Mouse (Mus musculus) embryonic facial prominence, embryonic 11.5 days (tissue): ENCODE results near the gene Dstyk. TPM values are rescaled to one million over a fixed set of nuclear protein-coding genes. Genes with fewer than 3 reads are reported as not detected.

Source experiments
- ATAC-seq: fragments of 200-750 bp; cut with Nextera tagmentation; replicated peaks from 2 replicates; pipeline ENCODE4 v1.8.0; 2017; ENCODE audit warnings: low read depth; ENCODE audit not compliant: insufficient number of reproducible peaks, low FRiP score, low TSS enrichment
- DNase-seq: peaks from one replicate; pipeline ENCODE4 v3.0.0-alpha.2; 2015; ENCODE audit warnings: low spot score
- H3K27ac ChIP-seq: fragments of 300-500 bp; sonication (generic); replicated peaks from 2 replicates; pipeline ENCODE4 v1.5.1; 2014; ENCODE audit warnings: mild to moderate bottlenecking, low read depth, low read length, control low read depth
- H3K27me3 ChIP-seq: fragments of 300-500 bp; sonication (generic); 2 replicates; pipeline ENCODE4 v1.6.1; 2014; ENCODE audit warnings: mild to moderate bottlenecking, low read length, moderate library complexity, mixed read lengths; ENCODE audit not compliant: control insufficient read depth, insufficient read depth
- H3K36me3 ChIP-seq: fragments of 300-500 bp; sonication (generic); replicated peaks from 2 replicates; pipeline ENCODE4 v1.6.1; 2014; ENCODE audit warnings: low read depth, mild to moderate bottlenecking, low read length, moderate library complexity, mixed read lengths; ENCODE audit not compliant: control insufficient read depth, insufficient read depth
- H3K4me1 ChIP-seq: fragments of 300-500 bp; sonication (generic); 2 replicates; pipeline ENCODE4 v1.6.1; 2014; ENCODE audit warnings: low read length, mixed read lengths; ENCODE audit not compliant: control insufficient read depth, insufficient read depth
- H3K4me2 ChIP-seq: fragments of 300-500 bp; sonication (generic); 2 replicates; pipeline ENCODE4 v1.6.1; 2014; ENCODE audit warnings: low read depth, mild to moderate bottlenecking, control low read depth, low read length, moderate library complexity
- H3K4me3 ChIP-seq: fragments of 300-500 bp; sonication (generic); 2 replicates; pipeline ENCODE4 v1.5.1; 2014; ENCODE audit warnings: low read depth, low read length, control low read depth
- H3K9ac ChIP-seq: fragments of 300-500 bp; sonication (generic); replicated peaks from 2 replicates; pipeline ENCODE4 v1.6.1; 2014; ENCODE audit warnings: mild to moderate bottlenecking, control low read depth, low read length
- H3K9me3 ChIP-seq: fragments of 300-500 bp; sonication (generic); replicated peaks from 2 replicates; pipeline ENCODE4 v1.6.1; 2016; ENCODE audit warnings: mild to moderate bottlenecking, low read length, inconsistent platforms, mixed read lengths; ENCODE audit not compliant: control insufficient read depth
- WGBS: fragments of 180-500 bp; shearing (Covaris S2); extraction: QIAGEN DNeasy Blood & Tissue Kit; methylation state at CpG from one replicate; pipeline ENCODE4 v1.1.7; 2014; 5-methylcytosine and 5-hydroxymethylcytosine counted together
- polyA plus RNA-seq: library from polyadenylated mRNA; unstranded; fragments of >200 nt; fragmentation: Nextera tagmentation; extraction: Ambion mirVana; gene quantifications from 2 replicates; pipeline ENCODE4 v1.2.1, GENCODE M21; 2014

The Dstyk gene
- polyA plus RNA-seq, 1 experiment from 2014 or later = 11.9 TPM

GRCm38 (mm10) chr1:132433349-132433748 is 16.0 kb downstream of the Dstyk start:
- Histone ChIP-seq H3K4me3 (no peak overlapping the region), H3K36me3 (no peaks in the 10 kb centered on the region; the same call in 1 of the 2 replicates), H3K27me3 (no peaks in the 10 kb centered on the region), H3K27ac (no peak overlapping the region), H3K9me3 (no peaks in the 10 kb centered on the region), H3K9ac (no peak overlapping the region), H3K4me2 (no peak overlapping the region), H3K4me1 (no peaks in the 10 kb centered on the region)
- WGBS = 79% methylated on average over 5 of the region's 5 CpGs
- no peak for DNase-seq
- no peak for ATAC-seq

- DNase-seq (no peak), ATAC-seq (no peak)
- no peaks in the 10 kb centered on the region for H3K4me1 ChIP-seq
- H3K9me3 ChIP-seq = no peaks in the 10 kb centered on the region
- H3K9ac ChIP-seq = no peak overlapping the region
- no peaks in the 10 kb centered on the region; the same call in 1 of the 2 replicates for H3K36me3 ChIP-seq
- no peaks in the 10 kb centered on the region for H3K27me3 ChIP-seq
- no peak overlapping the region for H3K4me2 ChIP-seq
- WGBS = 90% methylated on average over 12 of the region's 12 CpGs
- no peak overlapping the region for H3K4me3 ChIP-seq
- no peak overlapping the region for H3K27ac ChIP-seq
These were observed 16.7 kb downstream of the Dstyk start for GRCm38 (mm10) chr1:132434032-132434431.

- no peak overlapping the region for H3K4me2 ChIP-seq
- H3K4me1 ChIP-seq = no peaks in the 10 kb centered on the region
- ATAC-seq (no peak), DNase-seq (no peak)
- no peaks in the 10 kb centered on the region; the same call in 1 of the 2 replicates for H3K9me3 ChIP-seq
- 79% methylated on average over 4 of the region's 4 CpGs for WGBS
- H3K36me3 ChIP-seq = peaks cover 3% of the 10 kb centered on the region
- no peak overlapping the region for H3K27ac ChIP-seq
- no peaks in the 10 kb centered on the region for H3K27me3 ChIP-seq
- no peak overlapping the region for H3K4me3 ChIP-seq
- no peak overlapping the region for H3K9ac ChIP-seq
These were observed 19.1 kb downstream of the Dstyk start for GRCm38 (mm10) chr1:132436320-132436958.

GRCm38 (mm10) chr1:132436960-132437359 is 19.6 kb downstream of the Dstyk start:
- Histone ChIP-seq H3K4me1 (no peaks in the 10 kb centered on the region), H3K4me3 (no peak overlapping the region), H3K4me2 (no peak overlapping the region), H3K27me3 (no peaks in the 10 kb centered on the region), H3K9me3 (no peaks in the 10 kb centered on the region; the same call in 1 of the 2 replicates), H3K9ac (no peak overlapping the region), H3K36me3 (peaks cover 3% of the 10 kb centered on the region), H3K27ac (no peak overlapping the region)
- ATAC-seq (no peak), DNase-seq (no peak)
- 74% methylated on average over 1 of the region's 1 CpGs for WGBS

- DNase-seq (no peak), ATAC-seq (no peak)
- Histone ChIP-seq H3K9ac (no peak overlapping the region), H3K4me2 (no peak overlapping the region), H3K36me3 (peaks cover 3% of the 10 kb centered on the region), H3K27me3 (no peaks in the 10 kb centered on the region), H3K27ac (no peak overlapping the region), H3K4me3 (no peak overlapping the region), H3K4me1 (no peaks in the 10 kb centered on the region), H3K9me3 (no peaks in the 10 kb centered on the region; the same call in 1 of the 2 replicates)
- 83% methylated on average over 5 of the region's 5 CpGs for WGBS
These were observed 20.0 kb downstream of the Dstyk start for GRCm38 (mm10) chr1:132437389-132437788.

- no peak overlapping the region for H3K4me3 ChIP-seq
- DNase-seq = no peak
- no peak overlapping the region for H3K4me2 ChIP-seq
- H3K27ac ChIP-seq = no peak overlapping the region
- no peaks in the 10 kb centered on the region for H3K27me3 ChIP-seq
- H3K9ac ChIP-seq = no peak overlapping the region
- H3K9me3 ChIP-seq = no peaks in the 10 kb centered on the region; the same call in 1 of the 2 replicates
- peaks cover 3% of the 10 kb centered on the region for H3K36me3 ChIP-seq
- 79% methylated on average over 1 of the region's 1 CpGs for WGBS
- no peaks in the 10 kb centered on the region for H3K4me1 ChIP-seq
- ATAC-seq = no peak
These were observed 23.6 kb downstream of the Dstyk start for GRCm38 (mm10) chr1:132440896-132441435.

GRCm38 (mm10) chr1:132449742-132450141 is 32.4 kb downstream of the Dstyk start:
- no peak overlapping the region for H3K27ac ChIP-seq
- no peaks in the 10 kb centered on the region for H3K4me1 ChIP-seq
- H3K9me3 ChIP-seq = no peaks in the 10 kb centered on the region
- no peak overlapping the region for H3K4me2 ChIP-seq
- H3K9ac ChIP-seq = no peak overlapping the region
- no peak overlapping the region for H3K4me3 ChIP-seq
- DNase-seq (no peak), ATAC-seq (no peak)
- 92% methylated on average over 7 of the region's 7 CpGs for WGBS
- H3K36me3 ChIP-seq = no peaks in the 10 kb centered on the region
- no peaks in the 10 kb centered on the region for H3K27me3 ChIP-seq

GRCm38 (mm10) chr1:132464651-132465050 is 47.3 kb downstream of the Dstyk start:
- no peaks in the 10 kb centered on the region for H3K4me1 ChIP-seq
- DNase-seq = no peak
- no peak for ATAC-seq
- peaks cover 2% of the 10 kb centered on the region; the same call in 1 of the 2 replicates for H3K36me3 ChIP-seq
- no peaks in the 10 kb centered on the region for H3K27me3 ChIP-seq
- no peak overlapping the region for H3K27ac ChIP-seq
- H3K4me2 ChIP-seq = no peak overlapping the region
- H3K9me3 ChIP-seq = no peaks in the 10 kb centered on the region
- H3K4me3 ChIP-seq = no peak overlapping the region
- 63% methylated on average over 5 of the region's 5 CpGs for WGBS
- H3K9ac ChIP-seq = no peak overlapping the region
